12 mouse cellular contexts compared by ENCODE assay signal in genomic region chr4:34960781-34961560, GRCm38 (mm10).
A peak's percentile ranks its signal among the peaks of the same experiment; 100 is the strongest.
DNase-seq lines count a peak whose midpoint lies in the region; ATAC-seq and TF ChIP-seq lines count a peak whose summit lies in the region.
"Had no signal": no experiment of that assay in that cellular context is flagged by ENCODE, and none has a peak within 500 bp of the region (broad histone marks: within the 10 kb centered on the region; RNA-seq: fewer than 3 reads in every experiment).

No protein-coding gene starts in this region.

- WGBS in forebrain, embryonic 15.5 days, result 73% methylated on average over 15 of the region's 15 CpGs
- WGBS in forebrain, embryonic 10.5 days, result 81% methylated on average over 15 of the region's 15 CpGs
- 71% methylated on average over 15 of the region's 15 CpGs for WGBS in kidney, postnatal 0 days

- ATAC-seq in forebrain, embryonic 15.5 days (replicated peaks), result peak; percentile 44; the same call in 1 of the 2 replicates
- ATAC-seq in kidney, postnatal 0 days (replicated peaks; ENCODE audit: low FRiP score, low read depth), result no peak

- no peaks in the 10 kb centered on the region for H3K4me1 ChIP-seq in forebrain, embryonic 15.5 days
- peaks cover 9% of the 10 kb centered on the region for H3K4me1 ChIP-seq in forebrain, embryonic 10.5 days
- H3K4me1 ChIP-seq in kidney, postnatal 0 days (replicated peaks; ENCODE audit: insufficient read depth, low read length), result no peaks in the 10 kb centered on the region; the same call in 1 of the 2 replicates

- H3K4me3 ChIP-seq in forebrain, embryonic 15.5 days, result no peak overlapping the region
- H3K4me3 ChIP-seq in forebrain, embryonic 10.5 days, result no peak overlapping the region
- H3K4me3 ChIP-seq in kidney, postnatal 0 days (replicated peaks; ENCODE audit: low read depth, low read length), result no peak overlapping the region

- H3K36me3 ChIP-seq in forebrain, embryonic 15.5 days, result no peaks in the 10 kb centered on the region
- H3K36me3 ChIP-seq in forebrain, embryonic 10.5 days (replicated peaks), result no peaks in the 10 kb centered on the region
- H3K36me3 ChIP-seq in kidney, postnatal 0 days (ENCODE audit: insufficient read depth, low read length), result no peaks in the 10 kb centered on the region
- H3K36me3 ChIP-seq in splenic B cell, adult 2 months (ENCODE audit: control insufficient read depth, insufficient read depth, low read length, poor library complexity, severe bottlenecking), result no peaks in the 10 kb centered on the region

- no peaks in the 10 kb centered on the region for H3K27me3 ChIP-seq in forebrain, embryonic 15.5 days
- H3K27me3 ChIP-seq in forebrain, embryonic 10.5 days (ENCODE audit: poor library complexity, severe bottlenecking), result no peaks in the 10 kb centered on the region
- H3K27me3 ChIP-seq in kidney, postnatal 0 days (ENCODE audit: insufficient read depth, low read length), result no peaks in the 10 kb centered on the region
- no peaks in the 10 kb centered on the region for H3K27me3 ChIP-seq in splenic B cell, adult 2 months (ENCODE audit: control insufficient read depth, insufficient read depth, low read length, poor library complexity, severe bottlenecking)

- no peak for DNase-seq in forebrain, embryonic 10.5 days (ENCODE audit: extremely low spot score, low spot score)
- DNase-seq in kidney, postnatal 0 days (ENCODE audit: low spot score), result peak; percentile 88
- no peak for DNase-seq in kidney, postnatal 25 days
- peak; percentile 56 to 66 for DNase-seq in right cerebral cortex, postnatal 10 days (ENCODE audit: low spot score in 2 of 2)
- no peak for DNase-seq in right cerebral cortex, postnatal 25 days
- peak; percentile 11 for DNase-seq in splenic B cell, adult 2 months (ENCODE audit: low read depth, low spot score)
- DNase-seq in urinary bladder, adult 18-20 months (ENCODE audit: low spot score in 2 of 2), result no peak
- DNase-seq: adrenal gland, adult 2 months; heart, postnatal 14 days; left cerebral cortex, postnatal 4 days; thymus, adult 18-20 months had no signal

- no peak overlapping the region for H3K4me2 ChIP-seq in forebrain, embryonic 15.5 days (replicated peaks)
- no peak overlapping the region for H3K4me2 ChIP-seq in kidney, postnatal 0 days (ENCODE audit: low read length)

- no peak overlapping the region for H3K27ac ChIP-seq in forebrain, embryonic 15.5 days (replicated peaks)
- no peak overlapping the region for H3K27ac ChIP-seq in forebrain, embryonic 10.5 days
- H3K27ac ChIP-seq in kidney, postnatal 0 days, result no peak overlapping the region

- H3K9me3 ChIP-seq in forebrain, embryonic 15.5 days, result no peaks in the 10 kb centered on the region
- no peaks in the 10 kb centered on the region for H3K9me3 ChIP-seq in forebrain, embryonic 10.5 days
- no peaks in the 10 kb centered on the region for H3K9me3 ChIP-seq in kidney, postnatal 0 days (replicated peaks; ENCODE audit: low read length)

- TF ChIP-seq CTCF in kidney, postnatal 0 days (IDR thresholded peaks at IDR 0.05; ENCODE audit: low read depth), result peak; percentile 72

- no peak overlapping the region for H3K9ac ChIP-seq in forebrain, embryonic 15.5 days (replicated peaks)
- no peak overlapping the region for H3K9ac ChIP-seq in kidney, postnatal 0 days (ENCODE audit: low read depth, low read length)

Comparison
In these comparisons a context has a peak if more than half of its experiments do, and no peak if none do; other contexts are left out.
1. DNase-seq: peak in kidney, postnatal 0 days (single experiment), right cerebral cortex, postnatal 10 days (2 of 2) and splenic B cell, adult 2 months (single experiment); none in forebrain, embryonic 10.5 days (single experiment), kidney, postnatal 25 days (0 of 2), right cerebral cortex, postnatal 25 days (single experiment) and urinary bladder, adult 18-20 months (0 of 2).